Mouse (Mus musculus): ENCODE measurements around the gene Hnrnpu. TPM values are rescaled to one million over a fixed set of nuclear protein-coding genes. Genes with fewer than 3 reads are reported as not detected.
"Not testable (repeated sequence)": the region's sequence is repeated elsewhere in the genome, so short reads cannot be mapped to it uniquely, and the experiment has no call there.

The Hnrnpu gene
- 34.2 and 43.2 TPM in 2 replicates for polyA plus RNA-seq (2012; rRNA removed)

GRCm38 (mm10) chr1:178337551-178338317, at the start of gene Hnrnpu:
Hnrnpu (minus strand) TSS chr1:178337797.
- no peak for DNase-seq (ENCODE audit: low read depth, low spot score)
- WGBS = under 1% methylated on average over 73 of the region's 73 CpGs

- DNase-seq (ENCODE audit: low read depth, low spot score) = no peak
Measured at GRCm38 (mm10) chr1:178382165-178382564, 44.6 kb upstream of the Hnrnpu start.

DNA sequence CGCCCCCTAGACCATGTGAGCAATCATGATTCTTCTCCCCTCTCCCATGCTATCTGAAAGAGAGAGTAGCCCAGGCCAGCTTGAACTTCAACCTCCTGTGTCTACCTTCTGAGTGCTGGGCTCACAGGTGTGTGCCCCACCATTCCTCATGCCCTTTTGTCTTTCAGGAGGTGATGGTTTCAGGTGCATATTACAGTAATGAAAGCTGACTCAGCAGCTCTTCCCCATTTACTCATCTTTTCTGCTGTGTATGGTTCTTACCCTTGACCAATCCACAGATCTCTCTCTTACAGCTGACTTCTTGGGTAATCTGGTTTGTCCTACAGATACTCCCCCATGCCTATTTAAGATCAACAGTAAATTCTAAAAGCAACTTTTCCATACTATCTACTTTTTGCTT, 41.6 kb upstream of the Hnrnpu start:
- WGBS = 90% methylated on average over 1 of the region's 1 CpGs

DNA sequence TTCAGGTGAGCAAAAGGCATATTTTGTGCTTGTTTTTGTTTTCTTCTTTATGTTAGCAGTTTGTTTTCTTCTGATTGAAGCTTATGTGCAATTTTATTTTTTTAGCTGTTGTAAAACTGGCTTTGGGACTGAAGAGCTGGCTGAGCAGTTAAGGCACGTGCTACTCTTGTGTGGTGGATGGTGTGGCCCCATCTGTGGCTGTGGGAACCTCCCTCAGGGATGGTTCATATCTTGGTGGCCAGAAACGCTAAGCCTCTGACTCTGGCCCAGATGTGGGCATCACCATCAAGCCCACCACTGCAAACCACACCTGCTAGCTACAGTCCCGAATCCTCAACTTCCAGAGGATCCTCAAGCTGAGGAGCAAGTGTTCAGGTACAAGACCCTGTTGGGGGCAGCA, 40.5 kb upstream of the Hnrnpu start:
- DNase-seq (ENCODE audit: low read depth, low spot score) = no peak
- 81% methylated on average over 3 of the region's 3 CpGs for WGBS

More for the DNA sequence above, 41.6 kb upstream of the Hnrnpu start:
- no peak for DNase-seq (ENCODE audit: low read depth, low spot score)

DNA sequence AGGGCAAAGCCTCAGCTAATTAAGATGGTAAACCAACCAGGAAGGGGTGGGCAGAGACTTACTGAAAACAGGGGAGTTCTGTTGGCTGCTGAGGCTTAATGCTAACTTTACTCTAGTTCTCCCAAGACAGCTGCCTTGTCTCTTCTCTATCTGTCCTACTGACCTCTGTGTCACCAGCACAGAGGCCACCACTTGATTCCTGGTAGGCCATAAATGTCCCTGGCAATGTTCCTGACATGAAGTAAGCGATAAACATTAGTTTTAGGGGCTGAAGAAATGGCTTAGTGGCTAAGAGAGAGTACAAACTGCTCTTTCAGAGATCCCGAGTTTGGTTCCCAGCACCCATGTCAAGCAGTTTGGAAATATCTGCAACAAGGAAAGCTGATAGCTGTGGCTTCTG, 39.3 kb upstream of the Hnrnpu start:
- 41% methylated on average over 2 of the region's 2 CpGs for WGBS
- DNase-seq (ENCODE audit: low read depth, low spot score) = no peak

GRCm38 (mm10) chr1:178376061-178376460, 38.5 kb upstream of the Hnrnpu start:
- WGBS = 79% methylated on average over 2 of the region's 2 CpGs
- no peak for DNase-seq (ENCODE audit: low read depth, low spot score)

DNA sequence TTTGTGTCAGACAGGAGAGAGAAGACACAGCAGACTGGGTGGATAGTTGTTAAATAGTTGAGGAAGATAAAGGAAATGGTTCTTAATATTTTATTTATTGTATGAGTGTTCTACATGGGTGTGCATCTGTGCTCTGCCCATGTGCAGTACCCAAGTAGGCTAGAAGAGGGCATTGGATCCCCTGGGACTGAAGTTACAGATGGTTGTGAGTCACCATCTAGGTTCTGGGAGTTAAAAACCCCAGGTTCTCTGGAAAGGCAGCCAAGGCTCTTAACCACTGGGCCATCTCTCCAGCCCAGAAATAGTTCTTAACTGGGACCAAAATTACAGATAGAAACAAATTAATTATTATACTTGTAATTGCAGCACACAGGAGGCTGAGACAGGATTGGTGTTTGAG, 37.8 kb upstream of the Hnrnpu start:
- DNase-seq (ENCODE audit: low read depth, low spot score) = no peak

- DNase-seq (ENCODE audit: low read depth, low spot score) = no peak
- WGBS = 78% methylated on average over 4 of the region's 4 CpGs
Measured at GRCm38 (mm10) chr1:178372681-178373080, 35.1 kb upstream of the Hnrnpu start.

DNA sequence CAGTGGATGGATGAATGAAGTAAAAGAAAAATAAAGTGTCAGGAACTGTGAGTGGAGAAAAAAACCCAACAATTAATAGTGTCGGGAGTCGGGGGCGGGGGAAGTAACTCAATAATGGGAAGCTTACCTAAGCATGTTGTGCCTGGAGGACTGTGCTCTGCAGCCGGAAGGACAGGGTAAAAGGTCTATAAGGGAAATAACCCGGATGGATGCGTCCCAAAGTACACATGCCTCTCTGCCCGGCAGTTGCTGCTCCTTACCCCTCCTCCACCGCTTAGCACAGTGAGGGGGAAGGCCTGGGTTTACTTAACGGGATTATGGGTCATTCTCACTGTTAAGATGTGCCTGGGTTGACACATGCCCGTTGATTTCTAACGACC, 31.7 kb upstream of the Hnrnpu start:
- under 1% methylated on average over 11 of the region's 11 CpGs for WGBS
- peak; percentile 45 for DNase-seq (ENCODE audit: low read depth, low spot score)

DNA sequence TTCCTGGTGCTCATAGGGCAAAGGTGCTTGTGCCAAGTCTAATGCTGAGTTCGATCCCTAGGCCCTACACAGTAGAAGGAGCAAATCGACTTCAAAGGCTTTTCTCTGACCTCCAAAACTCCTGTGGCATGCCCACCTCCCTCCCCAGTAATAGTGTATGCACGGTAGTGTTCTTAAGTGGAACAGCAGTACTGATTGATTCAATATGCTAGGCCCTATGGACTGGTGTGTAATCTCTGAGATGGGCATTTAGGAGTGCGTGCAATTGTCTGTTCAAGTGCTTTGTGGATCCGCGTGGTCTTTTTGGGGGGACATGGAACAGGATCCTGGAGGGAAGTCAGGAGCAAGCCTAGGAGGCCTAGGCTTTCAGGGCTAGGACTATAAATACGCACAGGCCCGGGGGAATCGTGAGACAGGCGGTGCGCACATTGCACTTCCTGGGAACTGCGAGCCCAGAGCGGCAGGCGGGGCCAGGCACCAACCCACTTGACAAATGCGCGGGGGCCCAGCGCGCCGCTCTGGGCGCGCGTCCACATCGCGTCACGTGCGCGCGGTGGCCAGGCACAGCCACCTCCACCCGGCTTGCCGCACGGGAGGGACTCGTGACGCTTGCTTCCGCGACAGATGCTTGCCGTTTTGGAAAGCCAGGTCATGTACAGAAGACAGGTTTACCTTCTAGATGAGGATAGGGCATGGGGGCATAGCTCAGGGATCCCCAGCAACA, 31.1 kb upstream of the Hnrnpu start:
- WGBS = 2% methylated on average over 36 of the region's 36 CpGs
- peak; percentile 70 for DNase-seq (ENCODE audit: low read depth, low spot score)

DNA sequence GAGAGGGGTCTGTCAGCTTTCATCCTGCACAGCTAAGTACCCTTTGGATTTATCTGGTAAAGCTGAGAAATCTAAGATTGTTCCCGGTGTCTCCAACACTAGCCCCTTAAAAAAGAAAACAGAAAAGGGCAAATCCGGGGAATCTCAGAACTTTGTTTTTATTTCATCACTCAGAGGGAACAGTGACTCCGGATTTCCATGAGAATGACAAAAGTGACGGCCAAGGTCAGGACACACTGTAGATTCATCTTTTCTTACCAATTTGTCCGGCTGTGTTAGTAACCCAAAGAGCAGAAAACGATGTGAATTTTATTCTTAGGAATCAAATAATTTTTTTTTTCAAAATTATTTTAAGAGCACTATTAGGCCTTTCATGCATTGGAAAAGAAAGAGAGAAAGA, 30.5 kb upstream of the Hnrnpu start:
- WGBS = 85% methylated on average over 6 of the region's 6 CpGs
- no peak for DNase-seq (ENCODE audit: low read depth, low spot score)

GRCm38 (mm10) chr1:178365171-178365570, 27.6 kb upstream of the Hnrnpu start:
- no peak for DNase-seq (ENCODE audit: low read depth, low spot score)
- 92% methylated on average over 6 of the region's 6 CpGs for WGBS

- WGBS = 91% methylated on average over 2 of the region's 2 CpGs
Measured at GRCm38 (mm10) chr1:178360702-178361101, 23.1 kb upstream of the Hnrnpu start.

DNA sequence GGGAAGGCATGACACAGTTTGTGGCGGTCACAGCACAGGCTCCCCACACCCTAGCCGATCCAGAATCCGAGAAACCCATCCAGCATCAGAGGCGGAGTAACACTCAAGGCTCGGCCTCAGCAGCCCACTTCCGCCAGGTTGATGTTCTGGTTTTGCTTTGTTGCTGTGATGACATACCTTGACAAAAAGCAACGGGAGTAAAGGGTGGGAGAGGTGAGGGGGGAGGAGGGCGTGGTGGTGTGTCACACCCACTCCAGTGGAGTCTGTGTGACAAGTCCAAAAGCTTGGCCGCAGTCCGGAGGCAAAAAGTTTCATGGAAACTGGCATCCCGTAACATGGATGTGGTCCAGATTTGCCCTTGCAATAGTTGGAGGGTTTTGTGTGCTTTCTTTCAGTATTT, 22.7 kb upstream of the Hnrnpu start:
- no peak for DNase-seq (ENCODE audit: low read depth, low spot score)
- 85% methylated on average over 11 of the region's 11 CpGs for WGBS

More at GRCm38 (mm10) chr1:178360702-178361101, 23.1 kb upstream of the Hnrnpu start:
- DNase-seq (ENCODE audit: low read depth, low spot score) = no peak

DNA sequence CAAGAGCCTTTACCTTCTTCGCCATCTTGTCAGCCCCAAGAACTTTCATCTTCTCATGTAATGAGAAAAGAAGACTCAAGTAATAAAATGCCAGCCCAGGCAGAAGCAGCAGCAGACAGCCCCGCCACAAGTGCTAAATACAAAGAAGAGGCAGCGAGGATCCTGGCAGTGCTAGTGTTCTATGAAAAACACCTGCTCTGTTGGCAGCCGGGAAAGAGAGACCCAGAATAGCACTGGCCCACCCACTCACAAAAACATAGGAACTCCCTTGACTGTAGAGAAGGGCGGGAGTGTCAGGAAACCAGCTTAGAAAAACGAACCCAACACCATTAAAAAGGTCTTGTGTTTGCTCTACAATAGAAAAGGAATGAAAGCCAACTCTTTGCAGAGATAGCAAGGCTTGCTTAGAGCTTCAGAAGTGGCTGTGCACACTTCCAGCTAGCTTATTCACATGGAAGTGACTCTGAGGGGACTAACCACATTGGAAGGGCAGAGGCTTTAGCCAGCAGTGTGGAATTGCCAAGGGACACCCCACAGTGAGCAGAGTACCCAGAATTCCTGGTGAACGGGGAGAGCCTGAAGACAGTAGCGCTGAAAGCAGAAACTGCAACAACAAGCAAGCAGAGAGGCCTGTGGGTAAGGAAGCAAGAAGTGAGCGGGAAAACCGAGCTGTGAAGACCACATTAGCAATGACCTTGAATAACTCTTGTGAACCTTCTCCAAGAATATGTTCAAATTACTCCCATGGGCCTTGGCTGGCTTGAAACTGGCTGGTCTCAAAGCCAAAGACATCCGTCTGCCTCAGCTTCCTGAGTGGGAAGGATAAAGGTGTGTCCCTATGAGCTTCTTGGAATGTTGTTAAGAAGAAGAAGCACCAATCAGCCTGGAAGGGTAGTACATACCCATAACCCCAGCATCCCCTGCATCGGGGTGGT, 20.4 kb upstream of the Hnrnpu start:
- WGBS = 73% methylated on average over 12 of the region's 12 CpGs
- DNase-seq (ENCODE audit: low read depth, low spot score) = no peak

DNA sequence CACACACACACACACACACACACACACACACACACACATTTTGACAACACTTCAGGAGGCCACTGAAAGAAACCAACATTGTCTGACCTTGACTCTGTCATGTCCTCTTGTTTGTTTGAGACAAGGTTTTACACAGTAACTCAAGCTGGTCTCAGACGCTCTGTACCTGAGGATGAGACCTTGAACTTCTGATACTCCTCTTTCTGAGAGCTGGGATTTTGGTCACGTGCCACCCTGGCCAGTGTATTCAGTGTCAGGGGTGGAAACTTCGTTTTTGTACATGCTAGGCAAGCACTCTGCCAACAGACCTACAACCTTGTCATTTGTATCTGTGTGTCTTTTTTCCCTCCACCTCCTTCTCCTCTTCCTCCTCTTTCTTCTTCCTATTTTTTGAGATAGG, 17.0 kb upstream of the Hnrnpu start:
- WGBS = 45% methylated on average over 3 of the region's 3 CpGs
- no peak for DNase-seq (ENCODE audit: low read depth, low spot score)

- no peak for DNase-seq (ENCODE audit: low read depth, low spot score)
Measured at GRCm38 (mm10) chr1:178351643-178352042, 14.0 kb upstream of the Hnrnpu start.

GRCm38 (mm10) chr1:178350792-178351191, 13.2 kb upstream of the Hnrnpu start:
- 59% methylated on average over 2 of the region's 2 CpGs for WGBS
- DNase-seq (ENCODE audit: low read depth, low spot score) = no peak

DNA sequence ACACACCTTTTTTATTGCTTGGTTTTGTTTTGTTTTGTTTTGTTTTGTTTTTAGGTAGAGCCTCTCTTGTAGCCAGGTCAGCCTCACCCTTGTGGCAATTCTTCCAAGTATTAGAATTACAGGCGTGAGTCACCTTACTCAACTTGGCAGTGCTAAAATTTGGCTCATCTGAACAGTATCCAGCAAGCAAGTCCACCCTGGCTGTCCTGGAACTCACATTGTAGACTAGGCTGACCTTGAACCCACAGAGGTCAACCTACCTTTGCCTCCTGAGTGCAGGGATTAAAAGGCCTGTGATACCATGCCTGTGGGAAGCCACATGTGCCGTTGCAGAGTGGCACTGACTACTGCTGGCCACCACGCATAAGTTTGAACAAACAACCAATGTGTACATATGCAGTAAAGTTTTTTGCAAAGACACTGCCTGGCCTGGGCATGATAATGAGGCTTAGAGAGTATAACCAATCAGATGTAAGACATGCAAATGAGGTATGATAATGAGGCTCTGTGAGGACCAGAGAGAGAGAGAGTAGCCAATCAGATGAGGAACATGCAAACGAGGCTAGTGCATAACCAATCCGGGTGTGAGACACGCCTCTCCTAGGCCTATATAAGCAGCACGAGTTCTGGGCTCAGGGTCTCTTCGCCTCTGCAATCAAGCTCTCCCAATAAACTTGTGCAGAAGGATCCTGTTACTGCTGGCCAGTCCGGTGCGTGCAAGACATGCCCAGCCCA, 6.6 kb upstream of the Hnrnpu start:
- WGBS = 83% methylated on average over 10 of the region's 10 CpGs
- DNase-seq (ENCODE audit: low read depth, low spot score) = not testable (repeated sequence)

DNA sequence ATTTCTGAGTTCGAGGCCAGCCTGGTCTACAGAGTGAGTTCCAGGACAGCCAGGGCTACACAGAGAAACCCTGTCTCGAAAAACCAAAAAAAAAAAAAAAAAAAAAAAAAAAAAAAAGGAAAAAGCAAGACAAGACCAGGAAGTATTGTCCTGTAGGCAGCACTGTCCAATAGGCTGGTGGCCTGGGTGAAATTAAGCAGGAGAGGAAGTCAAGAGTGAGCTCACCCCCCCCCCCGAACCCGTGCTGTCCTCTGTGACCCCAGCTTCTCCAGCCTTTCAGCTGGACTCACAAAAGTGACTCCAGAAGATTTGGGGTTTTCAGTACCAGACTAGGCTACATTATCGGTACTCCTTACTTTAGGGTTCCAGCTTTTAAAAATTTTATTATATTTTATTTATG, 5.0 kb upstream of the Hnrnpu start:
- WGBS = 72% methylated on average over 5 of the region's 5 CpGs

More for the DNA sequence above, 5.0 kb upstream of the Hnrnpu start:
- no peak for DNase-seq (ENCODE audit: low read depth, low spot score)
